Mouse (Mus musculus) stomach, postnatal 0 days (tissue): Measurements from ENCODE around the gene Evc2.

Source experiments
- CTCF ChIP-seq: IDR thresholded peaks from 2 replicates; pipeline ENCODE4 v1.5.1; 2016; ENCODE audit warnings: antibody characterized with exemption, low read depth, mild to moderate bottlenecking, moderate library complexity
- EP300 ChIP-seq: optimal IDR thresholded peaks from 2 replicates; pipeline ENCODE3; 2016; ENCODE audit warnings: antibody characterized with exemption

DNA sequence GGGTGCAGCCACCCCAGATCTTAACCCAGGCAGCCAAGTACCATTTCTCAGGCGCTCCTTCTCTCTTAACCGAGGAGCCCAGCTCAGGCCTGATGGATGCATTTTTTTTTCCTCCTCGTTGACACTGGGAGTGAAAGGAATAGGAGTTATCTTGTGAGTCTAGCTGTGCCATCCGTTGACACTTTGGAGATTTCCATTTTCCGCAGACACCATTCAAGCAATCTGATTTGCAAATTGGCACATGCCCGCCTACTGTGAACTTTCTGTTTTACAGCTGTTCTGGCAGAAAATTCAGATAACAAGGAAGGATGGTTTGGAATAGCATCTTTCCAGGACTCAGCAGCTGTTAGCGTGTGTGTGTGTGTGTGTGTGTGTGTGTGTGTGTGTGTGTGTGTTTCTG lies 39.1 kb downstream of the Evc2 start:
- TF ChIP-seq CTCF (no peak), EP300 (no peak)
